Mouse (Mus musculus) ES-Bruce4 (cell line): Measurements from ENCODE around the gene Cd180. TPM values are rescaled to one million over a fixed set of nuclear protein-coding genes. Genes with fewer than 3 reads are reported as not detected.

Source experiments
- H3K27ac ChIP-seq: 2 replicates; pipeline ENCODE4 v1.5.1; 2012; ENCODE audit warnings: low read length, inconsistent platforms; ENCODE audit not compliant: insufficient read depth
- H3K27me3 ChIP-seq: 2 replicates; pipeline ENCODE4 v1.6.1; 2012; ENCODE audit warnings: mild to moderate bottlenecking, low read length, inconsistent platforms; ENCODE audit not compliant: control insufficient read depth, poor library complexity, insufficient read depth, severe bottlenecking
- H3K36me3 ChIP-seq: 2 replicates; pipeline ENCODE4 v1.6.1; 2012; ENCODE audit warnings: inconsistent platforms, mild to moderate bottlenecking, low read length, moderate library complexity; ENCODE audit not compliant: control insufficient read depth, poor library complexity, insufficient read depth, severe bottlenecking
- H3K4me1 ChIP-seq: one replicate; pipeline ENCODE4 v1.8.1; 2011; ENCODE audit warnings: low read length; ENCODE audit not compliant: control insufficient read depth, insufficient read depth
- H3K4me3 ChIP-seq: 2 replicates; pipeline ENCODE4 v1.5.1; 2011; ENCODE audit warnings: low read depth, mild to moderate bottlenecking, low read length
- H3K9ac ChIP-seq: 2 replicates; pipeline ENCODE4 v1.6.1; 2012; ENCODE audit warnings: low read depth, mild to moderate bottlenecking, inconsistent platforms; ENCODE audit not compliant: poor library complexity, severe bottlenecking
- H3K9me3 ChIP-seq: replicated peaks from 2 replicates; pipeline ENCODE4 v1.6.1; 2012; ENCODE audit warnings: mild to moderate bottlenecking, low read length, inconsistent platforms; ENCODE audit not compliant: control insufficient read depth, poor library complexity, insufficient read depth, severe bottlenecking
- CTCF ChIP-seq: IDR thresholded peaks from one replicate; pipeline ENCODE4 v1.8.1; 2011; ENCODE audit warnings: low read depth, low read length
- EP300 ChIP-seq: IDR thresholded peaks from 2 replicates; pipeline ENCODE4 v1.6.1; 2011; ENCODE audit warnings: low read depth, low read length; ENCODE audit not compliant: insufficient read depth
- POLR2A ChIP-seq: IDR thresholded peaks from one replicate; pipeline ENCODE4 v1.8.1; 2011; ENCODE audit warnings: low read length; ENCODE audit not compliant: insufficient read depth
- polyA plus RNA-seq: library from polyadenylated mRNA; stranded (reverse); fragments of >200 nt; gene quantifications from 2 replicates; pipeline ENCODE4 v1.2.4, GENCODE M21; 2011; ENCODE audit warnings: low read depth; ENCODE audit not compliant: missing spikeins, insufficient read depth, insufficient read length

Cd180 gene
- polyA plus RNA-seq, 1 experiment: not detected

- H3K9me3 ChIP-seq: no peaks in the 10 kb centered on the region
- H3K4me3 ChIP-seq: no peak overlapping the region
- peaks cover 10% of the 10 kb centered on the region for H3K36me3 ChIP-seq
- peaks cover under 1% of the 10 kb centered on the region for H3K4me1 ChIP-seq
- no peaks in the 10 kb centered on the region for H3K27me3 ChIP-seq
- no peak overlapping the region for H3K9ac ChIP-seq
- TF ChIP-seq POLR2A: no peak
- no peak for TF ChIP-seq CTCF
- no peak for TF ChIP-seq EP300
- no peak overlapping the region for H3K27ac ChIP-seq
Measured at GRCm38 (mm10) chr13:102761410-102761809, 68.1 kb downstream of the Cd180 start.

- no peak overlapping the region for H3K27ac ChIP-seq
- H3K4me3 ChIP-seq: no peak overlapping the region
- peaks cover 10% of the 10 kb centered on the region for H3K36me3 ChIP-seq
- H3K9ac ChIP-seq: no peak overlapping the region
- no peaks in the 10 kb centered on the region for H3K4me1 ChIP-seq
- H3K9me3 ChIP-seq: no peaks in the 10 kb centered on the region
- no peaks in the 10 kb centered on the region for H3K27me3 ChIP-seq
- TF ChIP-seq POLR2A: no peak
- TF ChIP-seq EP300: no peak
- no peak for TF ChIP-seq CTCF
Measured at GRCm38 (mm10) chr13:102762203-102762602, 68.8 kb downstream of the Cd180 start.

GRCm38 (mm10) chr13:102764218-102764617 is 70.9 kb downstream of the Cd180 start:
- Histone ChIP-seq H3K9me3 (no peaks in the 10 kb centered on the region), H3K4me3 (no peak overlapping the region), H3K36me3 (no peaks in the 10 kb centered on the region; the same call in 1 of the 2 replicates), H3K27me3 (no peaks in the 10 kb centered on the region), H3K4me1 (no peaks in the 10 kb centered on the region), H3K27ac (no peak overlapping the region), H3K9ac (no peak overlapping the region)
- no peak for TF ChIP-seq EP300
- TF ChIP-seq POLR2A: no peak
- no peak for TF ChIP-seq CTCF

- Histone ChIP-seq H3K4me1 (no peaks in the 10 kb centered on the region), H3K9ac (no peak overlapping the region), H3K9me3 (no peaks in the 10 kb centered on the region), H3K4me3 (no peak overlapping the region), H3K36me3 (no peaks in the 10 kb centered on the region; the same call in 1 of the 2 replicates), H3K27me3 (no peaks in the 10 kb centered on the region), H3K27ac (no peak overlapping the region)
- no peak for TF ChIP-seq EP300
- TF ChIP-seq POLR2A: no peak
- TF ChIP-seq CTCF: no peak
Measured at GRCm38 (mm10) chr13:102765216-102765615, 71.9 kb downstream of the Cd180 start.

GRCm38 (mm10) chr13:102767110-102767509 is 73.8 kb downstream of the Cd180 start:
- H3K36me3 ChIP-seq: no peaks in the 10 kb centered on the region; the same call in 1 of the 2 replicates

GRCm38 (mm10) chr13:102768512-102768911 is 75.2 kb downstream of the Cd180 start:
- Histone ChIP-seq H3K4me3 (no peak overlapping the region), H3K9me3 (no peaks in the 10 kb centered on the region), H3K36me3 (no peaks in the 10 kb centered on the region; the same call in none of the 2 replicates), H3K27ac (no peak overlapping the region), H3K4me1 (no peaks in the 10 kb centered on the region), H3K9ac (no peak overlapping the region), H3K27me3 (no peaks in the 10 kb centered on the region)
- TF ChIP-seq CTCF (no peak), EP300 (no peak), POLR2A (no peak)

More at GRCm38 (mm10) chr13:102767110-102767509, 73.8 kb downstream of the Cd180 start:
- no peaks in the 10 kb centered on the region for H3K4me1 ChIP-seq
- H3K9me3 ChIP-seq: no peaks in the 10 kb centered on the region
- no peaks in the 10 kb centered on the region for H3K27me3 ChIP-seq
- TF ChIP-seq POLR2A (no peak), CTCF (no peak), EP300 (no peak)
- H3K4me3 ChIP-seq: no peak overlapping the region
- H3K9ac ChIP-seq: no peak overlapping the region
- H3K27ac ChIP-seq: no peak overlapping the region
